Mouse (Mus musculus) C2C12 (cell line): Measurements from ENCODE around the gene Psmb8.

Experiments used
- CEBPB ChIP-seq: IDR thresholded peaks from one replicate; pipeline ENCODE4 v1.6.1; 2011; ENCODE audit warnings: low read depth, mild to moderate bottlenecking, control low read depth, moderate library complexity
- CTCF ChIP-seq: IDR thresholded peaks from one replicate; pipeline ENCODE4 v1.5.1; 2011; ENCODE audit not compliant: control insufficient read depth, insufficient read depth, insufficient read length
- MAX ChIP-seq: IDR thresholded peaks from one replicate; pipeline ENCODE4 v1.6.1; 2011; ENCODE audit warnings: mild to moderate bottlenecking, control low read depth
- MYOD1 ChIP-seq: IDR thresholded peaks from one replicate; pipeline ENCODE4 v1.6.1; 2011; ENCODE audit warnings: low read depth; ENCODE audit not compliant: control insufficient read depth, insufficient read length
- MYOG ChIP-seq: IDR thresholded peaks from one replicate; pipeline ENCODE4 v1.6.1; 2011; ENCODE audit not compliant: control insufficient read depth, insufficient read length; ENCODE audit errors: extremely low read depth
- USF1 ChIP-seq: IDR thresholded peaks from one replicate; pipeline ENCODE4 v1.6.1; 2011; ENCODE audit warnings: low read depth, mild to moderate bottlenecking, control low read depth, moderate library complexity

DNA sequence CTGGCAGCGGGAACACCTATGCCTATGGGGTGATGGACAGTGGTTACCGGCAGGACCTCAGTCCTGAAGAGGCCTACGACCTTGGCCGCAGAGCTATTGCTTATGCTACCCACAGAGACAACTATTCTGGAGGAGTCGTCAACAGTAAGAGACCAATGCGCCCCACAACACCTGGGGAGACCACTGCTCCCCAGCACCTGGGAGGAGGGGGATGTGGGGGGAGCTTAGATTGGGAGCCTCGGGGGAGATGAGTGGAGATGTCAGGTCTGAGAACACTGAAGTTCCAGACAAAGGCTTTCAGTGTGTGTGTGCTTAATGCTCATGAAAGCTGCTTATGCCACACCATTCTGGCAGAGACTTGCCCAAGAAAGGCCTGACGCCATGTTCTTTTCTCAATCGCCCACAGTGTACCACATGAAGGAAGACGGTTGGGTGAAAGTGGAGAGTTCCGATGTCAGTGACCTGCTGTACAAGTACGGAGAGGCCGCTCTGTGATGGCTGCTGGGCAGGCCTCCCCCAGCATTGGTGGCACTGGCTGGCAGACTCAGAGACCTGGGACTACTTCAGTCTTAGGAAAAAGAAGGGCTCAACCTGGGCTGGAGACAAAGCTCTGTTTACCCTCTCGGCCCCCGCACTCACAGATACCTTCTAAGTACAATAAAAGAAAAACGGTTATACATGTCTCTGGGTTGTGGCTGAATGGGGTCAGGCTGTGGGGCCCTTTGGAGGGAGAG, 3.4 kb downstream of the Psmb8 start:
- TF ChIP-seq CTCF = no peak
- TF ChIP-seq MYOG = no peak
- no peak for TF ChIP-seq MYOD1
- no peak for TF ChIP-seq MAX
- no peak for TF ChIP-seq USF1
- TF ChIP-seq CEBPB = no peak
